Mouse (Mus musculus) lung, postnatal 0 days (tissue): ENCODE data around the gene Ncaph2.

Experiments used
- CTCF ChIP-seq: IDR thresholded peaks from 2 replicates; pipeline ENCODE4 v1.5.1; 2016; ENCODE audit warnings: antibody characterized with exemption, mild to moderate bottlenecking
- EP300 ChIP-seq: IDR thresholded peaks from 2 replicates; pipeline ENCODE4 v1.6.1; 2016; ENCODE audit warnings: antibody characterized with exemption, mild to moderate bottlenecking, control low read depth

GRCm38 (mm10) chr15:89377362-89377761 is 21.8 kb downstream of the Ncaph2 start:
- TF ChIP-seq CTCF (no peak), EP300 (no peak)
